Mouse (Mus musculus) R1 (cell line): ENCODE measurements at regions not wholly inside any gene's neighbourhood (a gene's known extent, or its start where the extent isn't known, plus 50 kb on each side); places are given as distances from the start of the nearest gene placed in this dataset.
A peak's percentile ranks its signal among the peaks of the same experiment; 100 is the strongest.

Source experiments
- DNase-seq: peaks from one replicate; pipeline ENCODE4 v3.0.0-alpha.2; 2018; ENCODE audit warnings: low read depth, low spot score

DNA sequence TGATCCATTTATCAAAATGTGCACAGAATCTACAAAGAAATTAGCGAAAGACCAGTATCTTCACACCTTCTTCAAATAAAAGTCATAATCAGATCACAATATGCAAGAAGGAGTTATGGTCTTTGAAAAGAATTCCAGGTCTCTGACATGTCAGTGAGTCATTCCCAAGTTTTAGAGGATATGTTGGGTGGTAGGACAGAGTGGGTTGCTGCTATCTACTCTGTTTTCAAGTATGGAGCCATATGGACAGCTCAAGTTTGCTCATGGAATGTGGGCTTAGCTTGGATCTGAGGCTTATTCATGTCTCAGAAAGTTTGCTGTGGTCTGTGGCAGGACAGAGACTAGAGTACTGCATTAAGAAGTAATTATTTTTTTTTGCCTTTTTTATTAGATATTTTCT lies 657.0 kb downstream of the Inhba start:
- no peak for DNase-seq

GRCm38 (mm10) chr13:16669281-16669680 lies 657.6 kb downstream of the Inhba start:
- no peak for DNase-seq

GRCm38 (mm10) chr13:16670047-16670733 lies 658.5 kb downstream of the Inhba start:
- no peak for DNase-seq

DNA sequence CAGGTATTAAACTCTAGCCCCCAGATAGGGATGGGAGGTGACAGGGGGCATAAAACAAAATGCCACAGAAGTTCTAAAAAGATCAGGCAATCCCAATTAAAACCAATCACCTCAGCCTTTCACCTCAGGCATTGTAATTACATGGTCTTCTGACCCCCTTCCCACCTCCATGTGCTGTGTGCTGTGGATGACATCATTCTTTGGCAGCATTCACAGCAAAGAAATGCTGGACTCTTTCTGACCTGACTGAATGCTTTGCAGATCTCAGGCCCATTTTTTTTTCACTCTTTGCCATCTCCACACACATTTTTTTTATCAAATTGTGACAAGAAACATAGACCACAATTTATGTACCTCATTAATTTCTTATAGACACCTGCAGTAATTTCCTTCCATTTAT lies 659.1 kb downstream of the Inhba start:
- DNase-seq: no peak

- DNase-seq: no peak
Observed at GRCm38 (mm10) chr13:16676873-16677272, 665.2 kb downstream of the Inhba start.

DNA sequence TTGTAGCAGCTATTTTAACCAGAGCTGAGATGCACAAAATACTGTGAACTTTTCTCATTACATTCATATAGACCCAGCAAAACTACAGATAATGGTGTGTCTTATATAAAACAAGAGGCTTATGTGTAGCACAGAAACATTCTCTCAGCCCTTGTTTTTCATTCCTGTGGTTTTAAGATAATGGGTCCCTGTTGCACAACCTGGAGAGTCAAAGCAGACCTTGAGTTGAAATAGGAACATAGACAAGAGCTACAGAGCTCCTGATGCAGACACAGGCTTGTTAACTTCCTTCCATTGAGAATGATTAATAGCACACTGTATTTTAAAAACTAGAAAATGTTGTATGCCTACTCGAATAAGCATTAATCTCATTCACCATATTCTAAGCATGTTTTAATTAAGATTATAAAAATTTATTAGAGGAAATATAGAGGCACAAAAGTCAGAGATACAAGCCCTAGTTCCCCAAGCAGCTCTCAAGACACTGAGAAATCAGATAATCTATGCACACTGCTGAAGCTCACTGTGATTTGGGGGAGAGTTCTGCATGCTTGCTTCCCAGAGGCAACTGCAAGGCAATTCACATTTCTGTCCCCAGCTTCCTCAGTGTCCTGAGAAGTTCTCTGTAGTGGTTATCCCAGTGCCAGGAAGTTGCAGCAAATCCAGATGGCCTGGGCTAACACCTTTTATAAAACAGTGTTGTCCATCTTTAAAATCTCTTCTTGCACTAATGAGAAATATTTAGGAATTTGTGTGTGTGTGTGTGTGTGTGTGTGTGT lies 666.8 kb downstream of the Inhba start:
- DNase-seq: no peak

- DNase-seq: peak; percentile 49
Observed at GRCm38 (mm10) chr13:16694201-16694600, 682.5 kb downstream of the Inhba start.

GRCm38 (mm10) chr13:16700934-16701333 lies 689.3 kb downstream of the Inhba start:
- no peak for DNase-seq

- no peak for DNase-seq
Observed at GRCm38 (mm10) chr13:16702138-16702537, 690.5 kb downstream of the Inhba start.

DNA sequence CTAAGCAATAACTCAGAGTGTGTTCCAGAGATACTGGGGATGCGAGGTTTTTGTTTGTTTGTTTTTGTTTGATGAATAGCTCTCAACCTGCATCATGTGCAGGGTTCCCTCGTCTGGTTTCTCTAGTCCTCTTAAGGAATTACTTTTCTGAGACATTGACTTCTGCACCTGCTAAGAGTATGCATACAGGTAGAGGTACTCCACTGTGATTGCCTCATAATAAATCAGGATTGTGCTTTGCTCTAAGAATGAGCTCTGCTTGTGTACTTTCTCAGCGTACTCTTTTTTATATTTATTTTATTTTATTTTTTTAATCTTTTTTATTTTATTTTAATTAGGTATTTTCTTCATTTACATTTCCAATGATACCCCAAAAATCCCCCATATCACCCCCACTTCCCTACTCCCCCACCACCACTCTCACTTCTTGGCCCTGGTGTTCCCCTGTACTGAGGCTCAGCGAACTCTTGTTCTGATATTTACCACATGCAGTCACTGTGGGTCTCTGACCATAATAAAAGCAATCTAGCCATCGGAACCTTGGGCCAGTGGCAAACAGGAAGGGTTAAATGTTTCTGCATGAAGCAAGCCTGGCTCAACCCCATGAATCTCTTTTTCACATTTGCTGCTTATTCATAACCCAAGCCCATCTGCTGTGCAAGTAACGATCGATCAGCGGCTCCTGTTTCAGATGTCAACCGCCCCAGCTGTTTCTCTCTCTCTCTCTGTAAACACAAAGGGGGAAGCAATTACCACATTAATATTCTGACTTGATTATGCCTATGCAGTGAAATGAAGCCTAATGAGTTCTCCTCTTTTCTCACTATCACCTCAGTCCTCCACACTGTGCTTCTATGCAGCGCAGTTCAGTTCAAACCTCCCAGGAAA lies 693.8 kb downstream of the Inhba start:
- no peak for DNase-seq

- no peak for DNase-seq
Observed at GRCm38 (mm10) chr13:16706105-16706442, 694.4 kb downstream of the Inhba start.

GRCm38 (mm10) chr13:16715296-16715960 lies 703.8 kb downstream of the Inhba start:
- no peak for DNase-seq

GRCm38 (mm10) chr13:16716340-16716739 lies 704.7 kb downstream of the Inhba start:
- no peak for DNase-seq

- peak; percentile 41 for DNase-seq
Observed at GRCm38 (mm10) chr13:16716796-16717749, 705.4 kb downstream of the Inhba start.

DNA sequence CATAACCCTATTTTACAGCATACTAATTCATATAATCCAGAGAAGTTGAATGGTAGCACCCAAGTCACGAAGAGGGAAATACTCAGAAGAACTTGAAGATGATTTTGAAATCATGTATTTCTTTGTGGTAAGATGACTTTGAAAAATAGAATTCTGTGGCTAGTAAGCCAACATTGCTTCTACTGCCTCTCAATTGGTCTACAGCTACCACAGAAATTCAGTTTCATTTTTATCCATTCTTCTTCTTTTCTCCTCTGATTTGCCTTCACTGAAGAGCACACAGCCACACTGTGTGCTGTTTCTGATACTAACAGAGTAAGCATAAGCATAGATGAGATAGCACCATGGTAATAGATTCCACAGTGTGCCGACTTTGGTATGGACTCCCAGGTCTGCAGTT lies 708.4 kb downstream of the Inhba start:
- DNase-seq: no peak

DNA sequence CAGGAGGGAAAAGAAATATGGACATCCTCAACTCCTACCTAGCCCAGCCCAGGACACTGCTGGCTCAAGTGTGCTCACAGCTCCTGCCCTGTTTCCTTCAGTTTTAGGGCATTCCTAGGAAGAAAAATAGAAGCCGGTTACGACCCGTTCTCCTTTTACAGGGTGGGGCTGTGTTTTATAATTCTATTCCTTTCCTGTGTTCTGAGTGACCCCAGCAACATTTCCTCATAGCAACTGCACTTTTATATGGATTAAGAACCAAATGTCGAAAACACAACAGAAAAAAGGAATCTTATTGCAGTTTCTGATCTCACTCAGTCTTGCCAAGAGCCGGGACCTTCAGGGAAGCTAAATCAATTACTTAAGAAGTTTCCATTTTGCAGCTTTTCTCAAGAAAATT lies 713.7 kb downstream of the Inhba start:
- DNase-seq: no peak

- no peak for DNase-seq
Observed at GRCm38 (mm10) chr13:16738313-16738712, 726.7 kb downstream of the Inhba start.

GRCm38 (mm10) chr13:16739563-16739962 lies 727.9 kb downstream of the Inhba start:
- DNase-seq: no peak

- no peak for DNase-seq
Observed at GRCm38 (mm10) chr13:16744237-16744636, 732.6 kb downstream of the Inhba start.

DNA sequence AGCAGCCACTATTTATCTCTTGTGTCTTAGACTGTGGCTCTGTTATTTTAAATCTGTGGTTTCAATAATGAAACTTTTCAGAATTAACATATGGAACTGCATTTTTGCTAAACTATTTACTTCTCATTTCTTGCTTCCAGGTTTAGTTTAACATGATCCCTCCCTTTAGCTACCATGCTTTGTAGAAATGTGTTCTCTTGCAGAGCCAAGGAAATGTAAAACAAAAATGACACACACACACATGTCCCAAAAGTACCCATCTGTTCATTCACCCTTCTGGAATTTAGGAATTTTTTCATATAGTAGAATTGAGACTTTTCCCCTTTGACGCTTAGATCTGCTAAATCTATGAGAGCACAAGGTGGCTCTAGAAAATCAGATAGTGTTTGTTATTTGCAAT lies 734.0 kb downstream of the Inhba start:
- DNase-seq: no peak

DNA sequence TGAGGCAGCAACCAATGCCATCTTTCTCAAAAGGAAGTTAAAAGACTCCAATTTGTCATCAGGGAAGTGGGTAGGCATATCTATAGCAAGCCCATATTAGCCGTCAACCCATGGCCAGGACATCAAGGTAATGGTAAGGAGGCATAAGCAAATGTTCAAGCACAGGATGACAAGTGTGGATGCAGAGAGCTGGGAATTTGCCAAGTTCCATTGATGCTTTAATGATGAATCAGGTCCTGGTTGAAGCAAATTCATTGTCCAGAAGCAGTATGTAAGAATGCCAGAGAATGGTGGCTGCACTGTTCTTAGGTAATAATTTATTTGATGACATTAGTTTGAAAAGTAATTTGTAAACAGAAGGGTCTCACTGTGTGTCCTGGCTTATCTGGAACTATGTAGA lies 734.8 kb downstream of the Inhba start:
- DNase-seq: no peak
